Mouse (Mus musculus): ENCODE measurements around the gene Fam102b. TPM values are rescaled to one million over a fixed set of nuclear protein-coding genes. Genes with fewer than 3 reads are reported as not detected.

Gene Fam102b
- polyA plus RNA-seq (2011; ENCODE audit: insufficient read depth, insufficient read length, low replicate concordance, missing spikeins): 3.7 and 4.3 TPM in 2 replicates

DNA sequence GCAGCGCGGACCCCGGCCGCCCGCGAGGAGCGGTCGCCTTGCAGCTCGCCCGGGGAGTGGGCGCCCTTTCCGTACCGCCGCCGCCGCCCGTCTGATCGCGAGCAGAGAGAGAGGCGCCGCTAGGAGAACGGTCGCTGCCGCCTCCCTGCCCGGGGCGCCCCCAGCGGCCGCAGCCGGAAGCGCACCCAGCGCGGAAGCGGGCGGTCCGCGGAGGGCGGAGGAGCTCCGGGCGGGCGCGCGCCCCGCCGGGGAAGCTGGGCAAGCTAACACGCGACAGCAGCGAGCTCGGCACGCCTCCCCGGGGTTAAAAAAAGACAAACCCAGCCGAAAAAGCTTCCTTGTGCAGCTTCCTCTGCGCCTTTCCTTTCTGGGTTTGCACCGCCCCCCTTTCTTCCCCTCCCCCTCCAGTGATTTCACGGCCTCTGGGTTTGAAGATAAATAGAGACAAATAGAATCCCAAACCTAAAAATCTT is at the start of gene Fam102b:
TSS of gene Fam102b (minus strand) at position 93 of the 473 bp plus-strand sequence.
- peak within 1 kb of the TSS; percentile 77 for H3K4me3 ChIP-seq (replicated peaks; ENCODE audit: control insufficient read depth, low read depth, low read length)
- peak; percentile 67 for TF ChIP-seq CTCF (IDR thresholded peaks at IDR 0.05; ENCODE audit: control insufficient read depth, insufficient read depth, low read length)
- peak; percentile 60; the same call in 1 of the 2 replicates for TF ChIP-seq POLR2A (IDR thresholded peaks at IDR 0.05; ENCODE audit: borderline replicate concordance, control insufficient read depth, low read depth, low read length)
- 1% methylated on average over 53 of the region's 54 CpGs for WGBS
- peaks cover 2% of the 10 kb centered on the region; the same call in 1 of the 2 replicates for H3K4me1 ChIP-seq (ENCODE audit: control insufficient read depth, insufficient read depth, low read length)
- peak within 1 kb of the TSS; percentile 86 for H3K27ac ChIP-seq (ENCODE audit: control insufficient read depth, insufficient read depth, low read depth, low read length, poor library complexity)

DNA sequence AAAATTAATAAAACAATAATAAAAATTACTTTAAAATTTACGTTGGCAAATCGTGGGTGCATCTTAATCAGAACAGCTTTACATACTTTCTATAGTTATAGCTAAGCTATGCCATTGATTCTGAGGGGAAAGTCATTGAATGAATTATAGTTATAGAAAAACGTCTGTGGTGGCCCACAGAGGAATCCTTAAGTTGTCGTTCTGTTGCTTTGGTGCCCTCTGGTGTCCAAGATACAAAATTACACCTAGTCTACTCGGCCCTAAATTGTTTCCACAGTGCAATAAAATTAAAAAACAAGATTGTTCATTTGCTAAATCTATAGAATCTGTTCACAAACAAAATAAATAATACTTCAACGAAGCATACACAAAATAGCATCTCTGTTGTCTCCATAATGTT is 35.6 kb upstream of the Fam102b start:
- 1% methylated on average over 6 of the region's 6 CpGs for WGBS
- Histone ChIP-seq H3K27ac (ENCODE audit: control insufficient read depth, insufficient read depth, low read depth, low read length, poor library complexity) (no peak overlapping the region), H3K4me3 (replicated peaks; ENCODE audit: control insufficient read depth, low read depth, low read length) (no peak overlapping the region)

DNA sequence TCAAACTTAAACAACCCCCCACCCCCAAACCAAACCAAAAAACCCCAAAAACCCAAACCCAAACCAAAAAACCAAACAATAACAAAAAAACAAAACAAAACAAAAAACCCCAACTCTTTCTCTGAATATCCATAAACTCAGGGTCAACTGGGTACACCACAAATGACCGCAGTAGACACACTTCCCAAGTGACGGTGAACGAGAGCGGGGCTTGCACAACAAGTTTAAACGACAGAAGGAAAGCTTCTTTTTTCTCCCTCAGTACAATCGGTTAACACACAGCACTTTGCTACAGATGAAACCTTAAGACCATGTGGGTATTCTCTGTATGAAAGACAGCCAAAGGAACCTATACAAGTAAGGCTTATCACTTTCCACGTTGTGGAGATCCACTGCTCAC is 35.0 kb upstream of the Fam102b start:
- WGBS: 43% methylated on average over 7 of the region's 7 CpGs
- no peak overlapping the region for H3K27ac ChIP-seq (ENCODE audit: control insufficient read depth, insufficient read depth, low read depth, low read length, poor library complexity)
- TF ChIP-seq CTCF (IDR thresholded peaks at IDR 0.05; ENCODE audit: control insufficient read depth, insufficient read depth, low read length): no peak
- no peak for TF ChIP-seq POLR2A (IDR thresholded peaks at IDR 0.05; ENCODE audit: borderline replicate concordance, control insufficient read depth, low read depth, low read length)
- H3K4me1 ChIP-seq (ENCODE audit: control insufficient read depth, insufficient read depth, low read length): no peaks in the 10 kb centered on the region
- no peak overlapping the region for H3K4me3 ChIP-seq (replicated peaks; ENCODE audit: control insufficient read depth, low read depth, low read length)

More for the DNA sequence above, 35.6 kb upstream of the Fam102b start:
- no peak for TF ChIP-seq POLR2A (IDR thresholded peaks at IDR 0.05; ENCODE audit: borderline replicate concordance, control insufficient read depth, low read depth, low read length)
- TF ChIP-seq CTCF (IDR thresholded peaks at IDR 0.05; ENCODE audit: control insufficient read depth, insufficient read depth, low read length): no peak
- H3K4me1 ChIP-seq (ENCODE audit: control insufficient read depth, insufficient read depth, low read length): no peaks in the 10 kb centered on the region

DNA sequence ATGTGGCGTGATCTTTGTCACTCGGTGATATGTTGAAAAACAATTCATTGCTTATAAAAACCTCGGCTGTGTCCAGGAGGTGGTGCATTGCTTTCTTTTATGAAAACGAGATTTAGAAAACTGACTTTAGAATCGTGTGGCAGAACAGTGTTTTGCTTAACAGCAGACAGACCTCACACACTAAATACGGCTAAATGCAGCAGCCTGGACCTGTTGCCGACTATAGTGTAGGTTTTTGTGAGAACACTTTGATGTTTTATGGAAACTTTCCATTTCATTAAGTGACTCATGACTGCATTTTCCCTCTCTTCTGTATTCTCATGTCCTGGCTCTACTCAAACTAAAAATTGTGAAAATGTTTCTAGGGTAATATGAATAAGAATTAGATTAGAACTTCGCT is 32.5 kb upstream of the Fam102b start:
- no peak overlapping the region for H3K4me3 ChIP-seq (replicated peaks; ENCODE audit: control insufficient read depth, low read depth, low read length)
- 61% methylated on average over 8 of the region's 8 CpGs for WGBS

DNA sequence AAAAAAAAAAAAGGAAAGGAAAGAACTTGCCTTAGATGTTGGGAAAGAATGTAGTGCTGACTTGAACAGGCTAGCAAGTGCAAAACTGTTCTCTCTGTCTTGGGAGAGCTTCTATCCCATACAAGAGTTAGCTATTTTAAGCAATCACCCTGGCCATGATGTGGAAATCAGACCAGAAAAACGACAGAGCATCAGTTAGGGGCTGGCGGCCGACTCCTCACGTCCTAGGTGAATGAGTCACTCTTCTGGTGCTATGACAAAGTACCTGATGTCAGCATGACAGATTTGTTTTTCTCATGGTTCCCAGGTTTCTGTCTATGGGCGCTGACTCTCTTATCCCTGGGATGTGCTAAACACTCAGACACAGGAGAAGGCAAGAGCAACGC is 24.5 kb upstream of the Fam102b start:
- Histone ChIP-seq H3K4me3 (replicated peaks; ENCODE audit: control insufficient read depth, low read depth, low read length) (no peak overlapping the region), H3K4me1 (ENCODE audit: control insufficient read depth, insufficient read depth, low read length) (no peaks in the 10 kb centered on the region; the same call in 1 of the 2 replicates), H3K27ac (ENCODE audit: control insufficient read depth, insufficient read depth, low read depth, low read length, poor library complexity) (no peak overlapping the region)
- TF ChIP-seq POLR2A (IDR thresholded peaks at IDR 0.05; ENCODE audit: borderline replicate concordance, control insufficient read depth, low read depth, low read length) (no peak), CTCF (IDR thresholded peaks at IDR 0.05; ENCODE audit: control insufficient read depth, insufficient read depth, low read length) (no peak)
- 38% methylated on average over 6 of the region's 6 CpGs for WGBS

More for the DNA sequence above, 32.5 kb upstream of the Fam102b start:
- Histone ChIP-seq H3K4me1 (ENCODE audit: control insufficient read depth, insufficient read depth, low read length) (no peaks in the 10 kb centered on the region), H3K27ac (ENCODE audit: control insufficient read depth, insufficient read depth, low read depth, low read length, poor library complexity) (no peak overlapping the region)
- TF ChIP-seq POLR2A (IDR thresholded peaks at IDR 0.05; ENCODE audit: borderline replicate concordance, control insufficient read depth, low read depth, low read length) (no peak), CTCF (IDR thresholded peaks at IDR 0.05; ENCODE audit: control insufficient read depth, insufficient read depth, low read length) (no peak)

DNA sequence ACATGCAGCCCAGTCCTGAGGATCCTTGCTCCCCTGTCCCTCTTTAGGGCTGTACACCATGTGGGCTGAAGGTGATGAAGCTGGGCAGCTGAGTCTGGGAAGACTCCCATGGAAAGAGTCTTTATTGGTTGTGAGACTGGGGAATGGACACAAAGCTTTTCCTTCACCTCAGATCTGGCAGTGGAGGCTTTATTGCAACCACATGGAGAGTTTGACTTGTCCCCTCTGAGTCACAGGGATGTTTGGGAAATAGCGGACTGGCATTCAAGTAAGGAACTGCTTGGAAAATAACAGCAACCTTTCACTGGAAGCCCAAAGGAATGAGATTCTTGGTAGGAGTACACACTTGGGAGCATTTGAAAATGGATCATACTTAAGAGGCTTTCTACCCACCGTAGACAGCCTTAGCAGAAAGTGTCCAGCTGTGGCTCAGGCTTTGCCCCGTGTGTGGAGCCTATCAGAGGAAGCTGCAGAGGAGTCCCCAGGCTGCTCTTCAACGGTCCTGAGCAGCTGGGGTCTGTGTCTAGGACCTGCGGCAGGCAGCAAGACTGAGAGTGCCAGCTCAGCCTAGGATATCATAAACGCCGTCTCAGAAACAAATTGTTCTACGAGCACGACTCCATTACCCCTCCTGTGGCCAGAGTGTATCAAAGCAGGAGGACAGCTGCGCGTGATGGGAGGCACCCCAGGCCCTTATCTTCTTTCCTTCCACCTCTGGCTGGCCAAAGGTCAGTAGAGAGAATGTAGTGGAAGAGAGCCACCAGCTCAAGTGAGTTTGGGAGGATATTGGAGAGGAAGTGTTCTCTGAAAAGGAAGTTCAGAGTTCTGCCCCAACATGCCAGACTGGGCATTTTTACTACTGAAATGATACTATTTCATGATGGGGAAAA is 23.9 kb upstream of the Fam102b start:
- peak overlapping the region; percentile 6; the same call in 1 of the 2 replicates for H3K27ac ChIP-seq (ENCODE audit: control insufficient read depth, insufficient read depth, low read depth, low read length, poor library complexity)
- 15% methylated on average over 11 of the region's 11 CpGs for WGBS
- no peak overlapping the region for H3K4me3 ChIP-seq (replicated peaks; ENCODE audit: control insufficient read depth, low read depth, low read length)
- no peaks in the 10 kb centered on the region; the same call in 1 of the 2 replicates for H3K4me1 ChIP-seq (ENCODE audit: control insufficient read depth, insufficient read depth, low read length)
- no peak for TF ChIP-seq CTCF (IDR thresholded peaks at IDR 0.05; ENCODE audit: control insufficient read depth, insufficient read depth, low read length)
- TF ChIP-seq POLR2A (IDR thresholded peaks at IDR 0.05; ENCODE audit: borderline replicate concordance, control insufficient read depth, low read depth, low read length): no peak

DNA sequence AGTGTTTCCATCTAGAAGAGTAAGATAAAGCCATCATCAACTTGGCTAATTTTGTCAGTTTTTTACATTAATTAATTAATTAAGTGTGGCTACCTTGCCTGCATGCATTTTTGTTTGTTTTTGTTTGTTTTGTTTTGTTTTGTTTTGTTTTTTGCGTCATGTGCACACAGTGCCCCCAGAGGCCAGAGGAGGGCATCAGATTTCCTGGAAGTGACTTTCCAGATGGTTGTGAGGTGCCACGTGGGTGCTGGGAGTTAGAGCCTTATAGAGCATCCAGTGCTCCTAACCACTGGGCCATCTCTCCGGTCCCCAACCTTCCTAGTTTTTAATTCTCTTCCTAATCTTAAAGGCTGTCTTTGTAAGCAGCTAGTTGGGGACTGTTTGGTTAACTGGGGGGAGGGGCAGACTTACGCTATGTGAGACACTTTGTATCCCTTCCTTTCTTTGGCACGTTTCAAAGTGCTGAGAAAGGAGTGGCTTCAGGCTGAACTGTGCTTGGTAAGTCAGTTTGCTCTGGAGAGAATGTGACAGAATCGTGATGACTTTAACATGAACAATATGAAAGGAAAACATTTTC is 20.4 kb upstream of the Fam102b start:
- Histone ChIP-seq H3K4me1 (ENCODE audit: control insufficient read depth, insufficient read depth, low read length) (no peaks in the 10 kb centered on the region; the same call in 1 of the 2 replicates), H3K4me3 (replicated peaks; ENCODE audit: control insufficient read depth, low read depth, low read length) (no peak overlapping the region), H3K27ac (ENCODE audit: control insufficient read depth, insufficient read depth, low read depth, low read length, poor library complexity) (no peak overlapping the region)
- 61% methylated on average over 6 of the region's 6 CpGs for WGBS
- TF ChIP-seq POLR2A (IDR thresholded peaks at IDR 0.05; ENCODE audit: borderline replicate concordance, control insufficient read depth, low read depth, low read length) (no peak), CTCF (IDR thresholded peaks at IDR 0.05; ENCODE audit: control insufficient read depth, insufficient read depth, low read length) (peak; percentile 17; the same call in 1 of the 2 replicates)

DNA sequence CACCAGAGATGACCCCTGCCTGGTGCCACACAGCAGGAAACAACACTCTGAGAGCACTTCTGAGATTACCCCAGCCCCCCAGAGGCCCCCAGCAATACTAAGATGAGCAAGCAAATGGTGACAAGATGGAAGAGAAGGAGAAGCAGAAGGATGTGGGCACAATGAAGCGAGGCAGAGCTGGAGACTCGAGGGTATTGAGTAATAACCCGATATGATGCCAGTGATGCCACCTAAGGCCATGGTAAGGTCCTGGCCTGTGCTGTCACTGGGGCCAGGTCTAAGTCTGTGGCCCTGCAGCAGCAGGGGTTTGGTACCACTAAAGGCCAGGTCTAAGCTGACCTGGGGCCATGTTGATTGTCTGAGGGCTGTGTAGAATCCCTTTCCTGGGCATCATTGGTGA is 19.0 kb upstream of the Fam102b start:
- 16% methylated on average over 3 of the region's 3 CpGs for WGBS
- no peaks in the 10 kb centered on the region; the same call in 1 of the 2 replicates for H3K4me1 ChIP-seq (ENCODE audit: control insufficient read depth, insufficient read depth, low read length)
- no peak overlapping the region for H3K27ac ChIP-seq (ENCODE audit: control insufficient read depth, insufficient read depth, low read depth, low read length, poor library complexity)
- no peak for TF ChIP-seq POLR2A (IDR thresholded peaks at IDR 0.05; ENCODE audit: borderline replicate concordance, control insufficient read depth, low read depth, low read length)
- no peak for TF ChIP-seq CTCF (IDR thresholded peaks at IDR 0.05; ENCODE audit: control insufficient read depth, insufficient read depth, low read length)
- H3K4me3 ChIP-seq (replicated peaks; ENCODE audit: control insufficient read depth, low read depth, low read length): no peak overlapping the region
